ENCODE assay signal across 8 mouse cellular contexts in genomic region chr1:106738092-106738491, GRCm38 (mm10). TPM values are rescaled to one million over a fixed set of nuclear protein-coding genes. Genes with fewer than 3 reads are reported as not detected.
DNase-seq lines count a peak whose midpoint lies in the region; ATAC-seq and TF ChIP-seq lines count a peak whose summit lies in the region.

No protein-coding gene starts in this region.

- no peaks in the 10 kb centered on the region for H3K9me3 ChIP-seq in hindbrain, postnatal 0 days (ENCODE audit: low read length)
- H3K9me3 ChIP-seq in hindbrain, embryonic 12.5 days (replicated peaks) = no peaks in the 10 kb centered on the region
- no peaks in the 10 kb centered on the region for H3K9me3 ChIP-seq in embryonic facial prominence, embryonic 10.5 days
- no peaks in the 10 kb centered on the region for H3K9me3 ChIP-seq in forebrain, embryonic 11.5 days (ENCODE audit: control insufficient read depth, low read length)

- no peaks in the 10 kb centered on the region for H3K4me1 ChIP-seq in hindbrain, postnatal 0 days (ENCODE audit: insufficient read depth, low read length)
- no peaks in the 10 kb centered on the region for H3K4me1 ChIP-seq in hindbrain, embryonic 12.5 days
- H3K4me1 ChIP-seq in embryonic facial prominence, embryonic 10.5 days = no peaks in the 10 kb centered on the region
- no peaks in the 10 kb centered on the region for H3K4me1 ChIP-seq in forebrain, embryonic 11.5 days (replicated peaks; ENCODE audit: control insufficient read depth, insufficient read depth, low read length)

- TF ChIP-seq CTCF in hindbrain, postnatal 0 days (IDR thresholded peaks at IDR 0.05; ENCODE audit: low read depth) = peak; percentile 56

- WGBS in hindbrain, postnatal 0 days = 90% methylated on average over 3 of the region's 3 CpGs
- 80% methylated on average over 3 of the region's 3 CpGs for WGBS in hindbrain, embryonic 12.5 days
- WGBS in embryonic facial prominence, embryonic 10.5 days = 87% methylated on average over 3 of the region's 3 CpGs
- whole genome bisulfite sequencing in forebrain, embryonic 11.5 days = 90% methylated on average over 3 of the region's 3 CpGs

- H3K9ac ChIP-seq in hindbrain, postnatal 0 days (replicated peaks; ENCODE audit: low read length) = no peak overlapping the region
- no peak overlapping the region for H3K9ac ChIP-seq in hindbrain, embryonic 12.5 days
- no peak overlapping the region for H3K9ac ChIP-seq in forebrain, embryonic 11.5 days (ENCODE audit: low read length)

- H3K36me3 ChIP-seq in hindbrain, postnatal 0 days (ENCODE audit: insufficient read depth, low read length) = peaks cover 9% of the 10 kb centered on the region; the same call in 1 of the 2 replicates
- H3K36me3 ChIP-seq in hindbrain, embryonic 12.5 days = peaks cover 23% of the 10 kb centered on the region
- H3K36me3 ChIP-seq in embryonic facial prominence, embryonic 10.5 days (replicated peaks) = peaks cover 47% of the 10 kb centered on the region
- no peaks in the 10 kb centered on the region for H3K36me3 ChIP-seq in forebrain, embryonic 11.5 days (ENCODE audit: control insufficient read depth, insufficient read depth, low read length)

- no peak overlapping the region for H3K4me2 ChIP-seq in hindbrain, postnatal 0 days (ENCODE audit: low read depth, low read length)
- no peak overlapping the region for H3K4me2 ChIP-seq in hindbrain, embryonic 12.5 days (replicated peaks)
- H3K4me2 ChIP-seq in forebrain, embryonic 11.5 days (ENCODE audit: low read depth, low read length, severe bottlenecking) = no peak overlapping the region

- H3K27me3 ChIP-seq in hindbrain, postnatal 0 days (ENCODE audit: insufficient read depth, low read length) = no peaks in the 10 kb centered on the region
- H3K27me3 ChIP-seq in hindbrain, embryonic 12.5 days = no peaks in the 10 kb centered on the region
- H3K27me3 ChIP-seq in embryonic facial prominence, embryonic 10.5 days (replicated peaks; ENCODE audit: low read depth, poor library complexity, severe bottlenecking) = no peaks in the 10 kb centered on the region
- no peaks in the 10 kb centered on the region for H3K27me3 ChIP-seq in forebrain, embryonic 11.5 days (ENCODE audit: control insufficient read depth, insufficient read depth, low read length)

- peak; percentile 18 for DNase-seq in hindbrain, postnatal 0 days (ENCODE audit: low spot score)
- peak; percentile 37 to 61 for DNase-seq in CD8-positive naive resting alpha-beta T cell, adult 2 months (ENCODE audit: low read depth in 2 of 2, low spot score in 2 of 2)
- peak; percentile 20 for DNase-seq in embryonic facial prominence, embryonic 10.5 days (ENCODE audit: low spot score)
- DNase-seq in retina, postnatal 7 days (ENCODE audit: low read depth, low spot score) = peak; percentile 19
- DNase-seq in forebrain, embryonic 11.5 days (ENCODE audit: low spot score) = no peak
- no peak for DNase-seq in right cerebral cortex, adult 18-20 months
- DNase-seq in left cerebral cortex, postnatal 36 days (ENCODE audit: low spot score in 2 of 2) = no peak

- no peak overlapping the region for H3K4me3 ChIP-seq in hindbrain, postnatal 0 days (ENCODE audit: low read length)
- H3K4me3 ChIP-seq in hindbrain, embryonic 12.5 days = no peak overlapping the region
- H3K4me3 ChIP-seq in embryonic facial prominence, embryonic 10.5 days = no peak overlapping the region
- no peak overlapping the region for H3K4me3 ChIP-seq in forebrain, embryonic 11.5 days (ENCODE audit: low read depth, low read length)

- H3K27ac ChIP-seq in hindbrain, postnatal 0 days = no peak overlapping the region
- no peak overlapping the region for H3K27ac ChIP-seq in hindbrain, embryonic 12.5 days
- no peak overlapping the region for H3K27ac ChIP-seq in embryonic facial prominence, embryonic 10.5 days (replicated peaks)
- H3K27ac ChIP-seq in forebrain, embryonic 11.5 days (ENCODE audit: low read depth, low read length) = no peak overlapping the region

- ATAC-seq in hindbrain, postnatal 0 days = no peak
- ATAC-seq in hindbrain, embryonic 12.5 days (ENCODE audit: low FRiP score) = no peak
- ATAC-seq in forebrain, embryonic 11.5 days (replicated peaks; ENCODE audit: low FRiP score) = no peak

- intact Hi-C loops in left cerebral cortex, postnatal 36 days (cut with DNase I) = no loop called here

RNA-seq across cellular contexts. Expression of gene Kdsr, which starts 21.4 kb away (rescaled TPM):
- total RNA-seq in hindbrain, postnatal 0 days (2014; rRNA removed) = 8.9 and 9.1 TPM in 2 replicates
- 17.2 and 17.6 TPM in 2 replicates for polyA plus RNA-seq in hindbrain, postnatal 0 days (2015; fragmentation: Nextera tagmentation; extraction: Ambion mirVana)
- 10.6 and 11.8 TPM in 2 replicates for polyA plus RNA-seq in hindbrain, embryonic 12.5 days (2016; fragmentation: Nextera tagmentation; extraction: Ambion mirVana)
- 9.7 and 10.1 TPM in 2 replicates for polyA plus RNA-seq in embryonic facial prominence, embryonic 10.5 days (2016; fragmentation: Nextera tagmentation; extraction: Ambion mirVana)
- 8.9 and 9.0 TPM in 2 replicates for polyA plus RNA-seq in forebrain, embryonic 11.5 days (2014; fragmentation: Nextera tagmentation; extraction: Ambion mirVana)
- 10 to 100 TPM; 24.4 to 29.9 TPM for total RNA-seq in left cerebral cortex, postnatal 36 days (2021)

RNA-seq across cellular contexts. Expression of gene Bcl2, which starts 24.0 kb away (rescaled TPM):
- 13.1 and 15.2 TPM in 2 replicates for total RNA-seq in hindbrain, postnatal 0 days (2014; rRNA removed)
- polyA plus RNA-seq in hindbrain, postnatal 0 days (2015; fragmentation: Nextera tagmentation; extraction: Ambion mirVana) = 9.8 and 10.1 TPM in 2 replicates
- polyA plus RNA-seq in hindbrain, embryonic 12.5 days (2016; fragmentation: Nextera tagmentation; extraction: Ambion mirVana) = 12.7 and 15.5 TPM in 2 replicates
- polyA plus RNA-seq in embryonic facial prominence, embryonic 10.5 days (2016; fragmentation: Nextera tagmentation; extraction: Ambion mirVana) = 9.4 and 10.8 TPM in 2 replicates
- polyA plus RNA-seq in forebrain, embryonic 11.5 days (2014; fragmentation: Nextera tagmentation; extraction: Ambion mirVana) = 6.9 and 7.4 TPM in 2 replicates
- 10 to 100 TPM; 11.0 to 16.1 TPM for total RNA-seq in left cerebral cortex, postnatal 36 days (2021)

RNA-seq across cellular contexts. Expression of gene Vps4b, which starts 58.4 kb away (rescaled TPM):
- 13.2 and 18.7 TPM in 2 replicates for total RNA-seq in hindbrain, postnatal 0 days (2014; rRNA removed)
- polyA plus RNA-seq in hindbrain, postnatal 0 days (2015; fragmentation: Nextera tagmentation; extraction: Ambion mirVana) = 20.3 and 28.0 TPM in 2 replicates
- 67.7 and 74.1 TPM in 2 replicates for polyA plus RNA-seq in hindbrain, embryonic 12.5 days (2016; fragmentation: Nextera tagmentation; extraction: Ambion mirVana)
- 67.5 and 67.8 TPM in 2 replicates for polyA plus RNA-seq in embryonic facial prominence, embryonic 10.5 days (2016; fragmentation: Nextera tagmentation; extraction: Ambion mirVana)
- 70.7 and 75.4 TPM in 2 replicates for polyA plus RNA-seq in forebrain, embryonic 11.5 days (2014; fragmentation: Nextera tagmentation; extraction: Ambion mirVana)
- total RNA-seq in left cerebral cortex, postnatal 36 days (2021) = 10 to 100 TPM; 48.4 to 60.7 TPM

Comparison
In these comparisons a context has a peak if more than half of its experiments do, and no peak if none do; other contexts are left out.
1. DNase-seq: peak in hindbrain, postnatal 0 days (single experiment), CD8-positive naive resting alpha-beta T cell, adult 2 months (2 of 2), embryonic facial prominence, embryonic 10.5 days (single experiment) and retina, postnatal 7 days (single experiment); none in forebrain, embryonic 11.5 days (single experiment), right cerebral cortex, adult 18-20 months (single experiment) and left cerebral cortex, postnatal 36 days (0 of 2).